Mouse (Mus musculus): ENCODE results near the gene Gm20916.
"Not testable (repeated sequence)": the region's sequence is repeated elsewhere in the genome, so short reads cannot be mapped to it uniquely, and the experiment has no call there.

The Gm20916 gene

DNA sequence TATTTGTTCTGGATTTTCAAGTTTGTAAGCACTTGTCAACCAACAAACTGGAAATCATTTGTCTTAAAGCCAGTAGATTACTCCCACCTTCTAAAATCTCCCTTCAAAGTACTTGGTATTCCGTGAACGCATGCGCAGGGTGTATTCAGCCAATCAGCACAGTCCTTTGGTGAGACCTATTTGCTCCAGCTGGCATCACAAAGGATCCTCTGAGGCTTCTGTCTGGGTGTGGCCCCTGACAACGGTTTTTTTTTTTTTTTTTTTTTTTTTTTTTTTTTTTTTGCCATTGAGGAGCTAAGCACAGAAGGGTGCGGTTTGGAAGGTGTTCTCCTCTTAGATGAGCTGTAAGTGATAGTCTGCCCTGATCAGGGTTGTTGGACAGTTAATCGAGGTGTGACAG lies at the start of gene Gm20916:
Gene Gm20916 (plus strand): TSS at position 301 of the 400 bp plus-strand sequence.
- DNase-seq (ENCODE audit: low spot score) = not testable (repeated sequence)
